Mouse (Mus musculus): ENCODE data around the gene Ppp6c. TPM values are rescaled to one million over a fixed set of nuclear protein-coding genes. Genes with fewer than 3 reads are reported as not detected.

The Ppp6c gene
- polyA plus RNA-seq, 1 experiment from 2014 or later: 79.0 TPM

DNA sequence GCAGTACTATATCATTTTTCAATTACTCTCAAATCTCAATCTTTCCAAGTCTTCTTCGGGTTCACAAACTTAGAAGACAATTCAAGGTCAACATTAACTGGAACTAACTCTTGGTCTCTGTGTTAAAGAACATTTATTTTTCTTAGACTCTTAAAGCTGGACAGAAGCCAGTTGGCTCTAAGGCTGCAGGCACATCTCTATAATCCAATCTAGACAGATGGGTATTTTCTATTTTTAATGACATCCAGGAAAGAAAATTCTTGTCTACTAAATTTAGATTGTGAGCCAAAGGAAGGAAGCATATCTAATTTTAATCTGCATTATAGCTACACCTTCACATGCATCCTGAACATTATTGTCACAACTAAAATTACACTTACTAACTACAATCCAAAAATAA lies 68.3 kb downstream of the Ppp6c start:
- 69% methylated on average over 1 of the region's 1 CpGs for WGBS
- ATAC-seq (ENCODE audit: low FRiP score, low TSS enrichment): no peak
- Histone ChIP-seq H3K4me3 (ENCODE audit: low read length) (no peak overlapping the region), H3K4me1 (ENCODE audit: control insufficient read depth, insufficient read depth, low read length) (0 out of 2 replicates have a peak, but pooled peaks cover 6% of the 10 kb centered on the region), H3K27ac (ENCODE audit: low read depth, low read length) (no peak overlapping the region), H3K9me3 (ENCODE audit: control insufficient read depth, low read length) (no peaks in the 10 kb centered on the region), H3K9ac (ENCODE audit: low read depth, low read length) (no peak overlapping the region), H3K4me2 (replicated peaks; ENCODE audit: low read depth, low read length) (no peak overlapping the region), H3K36me3 (ENCODE audit: control insufficient read depth, insufficient read depth, low read length) (no peaks in the 10 kb centered on the region; the same call in 1 of the 2 replicates), H3K27me3 (ENCODE audit: control insufficient read depth, insufficient read depth, low read length) (no peaks in the 10 kb centered on the region)

DNA sequence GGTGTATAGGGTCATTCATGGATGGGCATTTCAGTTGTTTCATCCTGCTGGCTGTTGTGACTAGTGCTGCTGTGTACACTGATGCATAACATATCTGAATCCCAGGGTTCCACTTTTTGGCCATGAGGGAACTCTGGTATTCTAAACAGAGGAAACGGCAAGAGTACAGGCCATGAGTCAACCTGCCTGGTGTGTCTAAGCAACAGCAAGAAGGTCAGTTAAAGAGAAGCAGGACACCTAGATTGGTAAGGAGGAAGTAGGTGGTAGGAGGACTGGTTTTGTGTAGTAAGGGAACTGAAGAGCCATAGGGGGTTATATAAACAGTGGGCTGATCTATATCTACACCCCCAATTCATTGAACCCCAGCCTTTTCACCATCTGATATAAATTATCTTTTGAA lies 69.4 kb downstream of the Ppp6c start:
- Histone ChIP-seq H3K4me1 (ENCODE audit: control insufficient read depth, insufficient read depth, low read length) (0 out of 2 replicates have a peak, but pooled peaks cover 6% of the 10 kb centered on the region), H3K9me3 (ENCODE audit: control insufficient read depth, low read length) (no peaks in the 10 kb centered on the region), H3K4me3 (ENCODE audit: low read length) (no peak overlapping the region), H3K27ac (ENCODE audit: low read depth, low read length) (no peak overlapping the region), H3K27me3 (ENCODE audit: control insufficient read depth, insufficient read depth, low read length) (no peaks in the 10 kb centered on the region), H3K36me3 (ENCODE audit: control insufficient read depth, insufficient read depth, low read length) (no peaks in the 10 kb centered on the region; the same call in 1 of the 2 replicates), H3K9ac (ENCODE audit: low read depth, low read length) (no peak overlapping the region), H3K4me2 (replicated peaks; ENCODE audit: low read depth, low read length) (no peak overlapping the region)
- ATAC-seq (ENCODE audit: low FRiP score, low TSS enrichment): no peak
- 74% methylated on average over 1 of the region's 1 CpGs for WGBS

DNA sequence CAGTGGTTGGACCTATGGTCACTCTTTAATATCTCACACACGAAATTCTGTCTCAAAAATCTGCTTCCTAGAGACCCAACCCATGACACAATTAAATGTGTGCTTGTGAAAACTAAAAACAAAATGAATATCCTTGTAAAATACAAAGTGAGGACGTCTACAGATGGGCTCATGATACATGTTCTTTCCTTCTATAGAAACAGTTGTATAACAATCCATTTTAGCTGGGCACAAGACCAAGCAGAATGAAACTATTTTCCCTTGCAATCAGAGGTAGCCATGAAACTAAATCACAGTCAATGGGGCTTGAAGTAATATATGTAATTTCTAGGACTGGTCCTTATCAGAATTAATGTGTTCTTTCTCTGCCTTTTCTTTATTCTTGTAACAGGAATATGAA lies 75.3 kb downstream of the Ppp6c start:
- no peak overlapping the region for H3K27ac ChIP-seq (ENCODE audit: low read depth, low read length)
- H3K27me3 ChIP-seq (ENCODE audit: control insufficient read depth, insufficient read depth, low read length): no peaks in the 10 kb centered on the region
- no peak overlapping the region for H3K4me2 ChIP-seq (replicated peaks; ENCODE audit: low read depth, low read length)
- no peak overlapping the region for H3K9ac ChIP-seq (ENCODE audit: low read depth, low read length)
- H3K36me3 ChIP-seq (ENCODE audit: control insufficient read depth, insufficient read depth, low read length): no peaks in the 10 kb centered on the region
- no peak for ATAC-seq (ENCODE audit: low FRiP score, low TSS enrichment)
- WGBS: 84% methylated on average over 2 of the region's 2 CpGs
- no peaks in the 10 kb centered on the region for H3K9me3 ChIP-seq (ENCODE audit: control insufficient read depth, low read length)
- H3K4me3 ChIP-seq (ENCODE audit: low read length): no peak overlapping the region
- no peaks in the 10 kb centered on the region for H3K4me1 ChIP-seq (ENCODE audit: control insufficient read depth, insufficient read depth, low read length)

DNA sequence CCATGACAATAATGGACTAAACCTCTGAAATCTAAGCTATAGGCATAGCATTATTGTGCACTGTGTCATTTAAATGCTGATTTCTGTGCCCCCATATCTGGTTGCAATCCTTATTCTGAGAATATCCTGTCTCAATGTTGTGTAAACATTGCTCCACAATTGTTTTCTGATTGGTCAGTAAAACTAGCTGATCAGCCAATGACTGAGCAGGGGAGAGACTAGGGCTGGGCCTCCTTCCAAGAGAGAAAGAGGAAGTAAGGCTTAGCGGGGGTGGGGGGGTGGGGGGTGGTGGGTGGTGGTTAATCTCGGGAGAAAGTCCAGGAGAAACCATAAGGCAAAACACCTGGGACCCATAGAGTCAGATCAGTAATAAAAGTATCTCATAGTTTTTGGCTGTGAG lies 78.2 kb downstream of the Ppp6c start:
- Histone ChIP-seq H3K36me3 (ENCODE audit: control insufficient read depth, insufficient read depth, low read length) (no peaks in the 10 kb centered on the region), H3K9ac (ENCODE audit: low read depth, low read length) (no peak overlapping the region), H3K9me3 (ENCODE audit: control insufficient read depth, low read length) (no peaks in the 10 kb centered on the region), H3K27me3 (ENCODE audit: control insufficient read depth, insufficient read depth, low read length) (no peaks in the 10 kb centered on the region), H3K4me1 (ENCODE audit: control insufficient read depth, insufficient read depth, low read length) (no peaks in the 10 kb centered on the region), H3K27ac (ENCODE audit: low read depth, low read length) (no peak overlapping the region), H3K4me2 (replicated peaks; ENCODE audit: low read depth, low read length) (no peak overlapping the region), H3K4me3 (ENCODE audit: low read length) (no peak overlapping the region)
- ATAC-seq (ENCODE audit: low FRiP score, low TSS enrichment): no peak
- 77% methylated on average over 2 of the region's 2 CpGs for WGBS

GRCm38 (mm10) chr2:39146469-39146868 lies 79.8 kb downstream of the Ppp6c start:
- no peaks in the 10 kb centered on the region for H3K4me1 ChIP-seq (ENCODE audit: control insufficient read depth, insufficient read depth, low read length)
- 91% methylated on average over 1 of the region's 1 CpGs for WGBS

More at GRCm38 (mm10) chr2:39146469-39146868, 79.8 kb downstream of the Ppp6c start:
- H3K4me3 ChIP-seq (ENCODE audit: low read length): no peak overlapping the region
- ATAC-seq (ENCODE audit: low FRiP score, low TSS enrichment): no peak
- no peaks in the 10 kb centered on the region for H3K9me3 ChIP-seq (ENCODE audit: control insufficient read depth, low read length)
- no peaks in the 10 kb centered on the region for H3K27me3 ChIP-seq (ENCODE audit: control insufficient read depth, insufficient read depth, low read length)
- H3K27ac ChIP-seq (ENCODE audit: low read depth, low read length): no peak overlapping the region
- H3K9ac ChIP-seq (ENCODE audit: low read depth, low read length): no peak overlapping the region
- H3K4me2 ChIP-seq (replicated peaks; ENCODE audit: low read depth, low read length): no peak overlapping the region
- no peaks in the 10 kb centered on the region for H3K36me3 ChIP-seq (ENCODE audit: control insufficient read depth, insufficient read depth, low read length)

Other genes starting within 250 kb of the Ppp6c start
- 1.4 and 1.7 TPM in 2 replicates for gene Wdr38, start 229.0 kb downstream of the Ppp6c start, polyA plus RNA-seq (2014; fragmentation: Nextera tagmentation; extraction: Ambion mirVana)
- gene Arpc5l, start 221.1 kb downstream of the Ppp6c start, polyA plus RNA-seq (2014; fragmentation: Nextera tagmentation; extraction: Ambion mirVana): 139 and 148 TPM in 2 replicates
- 1,034 and 1,450 TPM in 2 replicates for gene Rpl35, start 220.8 kb downstream of the Ppp6c start, polyA plus RNA-seq (2014; fragmentation: Nextera tagmentation; extraction: Ambion mirVana)
- 22.7 and 30.4 TPM in 2 replicates for gene Golga1, start 160.9 kb downstream of the Ppp6c start, polyA plus RNA-seq (2014; fragmentation: Nextera tagmentation; extraction: Ambion mirVana)
- 10.7 and 14.1 TPM in 2 replicates for gene Scai, start 35.7 kb downstream of the Ppp6c start, polyA plus RNA-seq (2014; fragmentation: Nextera tagmentation; extraction: Ambion mirVana)

Data from kidney, embryonic 14.5 days (tissue).